Mouse (Mus musculus): ENCODE measurements around the gene Bmp6.
A peak's percentile ranks its signal among the peaks of the same experiment; 100 is the strongest.

Bmp6 gene

DNA sequence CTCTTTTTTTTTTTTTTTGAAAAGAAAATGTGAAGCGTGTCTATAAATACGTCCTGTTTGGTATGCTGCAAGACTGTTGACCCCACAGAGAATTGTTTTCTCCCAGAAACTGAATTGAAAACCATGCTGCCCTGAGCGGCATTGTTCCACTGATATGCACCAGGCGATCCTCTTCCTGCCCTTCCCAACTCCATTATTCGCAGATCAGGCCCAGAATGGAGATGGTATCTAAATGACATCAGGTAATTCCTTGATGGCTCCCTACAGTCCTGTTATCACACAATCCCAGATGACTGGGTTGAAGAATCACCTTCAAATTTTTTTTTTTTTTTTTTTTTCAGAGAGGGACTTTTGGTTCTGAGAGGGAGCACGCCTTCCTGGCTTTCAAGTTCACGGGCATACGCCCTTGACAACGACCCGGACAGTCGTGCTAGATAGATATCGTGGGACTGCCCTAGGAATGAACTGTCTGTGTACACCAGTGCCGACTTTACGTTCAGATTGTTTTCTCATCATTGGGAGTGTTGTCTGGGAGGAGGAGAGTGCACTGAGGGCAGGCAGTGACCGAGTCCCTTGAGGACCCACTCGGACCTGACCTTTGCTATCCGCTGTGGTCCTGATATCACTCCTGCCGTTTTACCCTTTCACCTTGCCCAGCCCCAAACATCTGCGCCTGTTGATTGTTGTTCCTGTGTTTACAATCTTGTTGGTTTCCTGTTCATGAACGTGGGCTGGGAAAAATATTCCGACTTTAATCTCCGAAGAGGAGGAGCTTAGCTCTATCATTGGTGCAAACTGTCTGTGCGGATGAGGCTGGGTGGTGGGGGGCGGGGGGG lies 8.7 kb downstream of the Bmp6 start:
- DNase-seq (ENCODE audit: low read depth, low spot score) = peak; percentile 38

GRCm38 (mm10) chr13:38354284-38354683 lies 9.4 kb downstream of the Bmp6 start:
- DNase-seq (ENCODE audit: low read depth, low spot score) = no peak

GRCm38 (mm10) chr13:38359045-38359444 lies 14.1 kb downstream of the Bmp6 start:
- no peak for DNase-seq (ENCODE audit: low read depth, low spot score)

DNA sequence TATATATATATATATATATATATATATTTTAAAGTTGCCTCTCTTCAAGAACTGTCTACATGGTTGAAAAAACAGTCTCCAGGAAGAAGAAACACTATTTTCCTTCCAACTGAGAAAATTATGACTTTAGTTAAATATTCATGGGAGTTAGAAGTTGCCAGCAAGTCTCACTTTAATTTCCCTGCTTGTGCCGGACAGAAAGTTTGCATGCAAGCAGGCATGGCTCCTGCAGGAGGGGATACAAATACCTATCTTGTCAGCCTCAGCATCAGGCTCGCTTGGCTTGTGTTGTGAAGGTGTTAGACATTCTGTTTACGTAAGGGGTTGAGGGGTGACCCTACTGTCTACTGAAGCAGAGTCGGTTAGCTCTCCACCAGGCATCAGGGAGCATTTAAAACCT lies 17.8 kb downstream of the Bmp6 start:
- no peak for DNase-seq (ENCODE audit: low read depth, low spot score)

DNA sequence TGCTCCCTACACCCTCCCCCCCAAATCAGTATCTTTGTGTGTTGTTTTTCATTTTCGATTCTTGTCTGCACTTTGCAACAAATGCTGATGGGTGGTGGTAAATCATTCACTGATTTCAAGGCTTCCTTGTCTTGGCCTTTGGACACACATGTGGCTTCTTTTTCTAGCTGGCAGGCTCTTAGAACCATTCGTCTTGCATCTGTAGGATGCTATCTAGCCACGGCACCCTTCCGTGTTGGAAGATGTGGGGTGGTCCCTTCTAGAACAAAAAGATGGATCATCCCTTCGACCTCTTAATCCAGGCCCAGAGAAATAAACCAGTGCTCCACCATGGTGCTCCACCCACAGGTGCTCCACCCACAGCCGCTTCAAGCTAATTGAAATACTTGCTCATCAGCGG lies 19.0 kb downstream of the Bmp6 start:
- no peak for DNase-seq (ENCODE audit: low read depth, low spot score)

GRCm38 (mm10) chr13:38369624-38370023 lies 24.7 kb downstream of the Bmp6 start:
- DNase-seq (ENCODE audit: low read depth, low spot score) = no peak

DNA sequence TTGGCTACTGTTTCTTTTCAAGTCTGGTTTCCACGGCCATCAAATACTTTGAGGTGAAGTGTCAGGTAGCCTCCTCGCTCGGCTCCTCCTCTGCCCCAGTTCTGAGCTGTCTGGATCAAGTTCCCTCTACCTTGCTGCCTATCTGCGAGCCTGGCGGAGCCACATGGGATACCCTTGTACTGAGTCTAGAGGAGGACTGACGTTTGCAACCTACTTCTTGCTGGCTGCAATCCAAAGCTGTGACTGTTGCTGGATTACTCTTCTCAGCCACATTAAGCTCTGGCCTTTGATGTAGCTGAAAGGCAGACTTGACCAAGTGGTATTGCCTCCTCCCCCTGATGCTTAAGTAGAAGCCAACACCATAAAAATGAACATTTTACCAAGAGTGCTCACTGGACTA lies 31.2 kb downstream of the Bmp6 start:
- DNase-seq (ENCODE audit: low read depth, low spot score) = no peak

- DNase-seq (ENCODE audit: low read depth, low spot score) = no peak
Observed at GRCm38 (mm10) chr13:38377355-38377754, 32.4 kb downstream of the Bmp6 start.

DNA sequence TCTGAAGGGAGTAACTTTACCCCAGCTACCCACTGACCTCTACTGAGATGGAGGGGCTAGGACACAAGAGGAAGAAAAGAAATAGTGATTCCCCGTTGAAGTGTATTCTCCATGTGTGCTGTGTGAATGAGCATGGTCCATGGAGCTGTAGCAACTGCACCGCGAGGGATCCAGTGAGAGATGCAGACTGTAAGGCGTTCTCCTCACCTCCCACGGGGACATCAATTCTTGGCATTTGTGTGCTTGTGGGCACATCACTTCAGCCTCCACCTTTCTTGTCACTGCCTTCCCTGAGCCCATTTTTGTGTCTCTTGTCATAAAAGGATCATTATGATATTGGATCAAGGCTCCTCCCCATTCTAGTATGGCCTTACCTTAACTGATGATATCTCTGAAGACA lies 34.9 kb downstream of the Bmp6 start:
- no peak for DNase-seq (ENCODE audit: low read depth, low spot score)

DNA sequence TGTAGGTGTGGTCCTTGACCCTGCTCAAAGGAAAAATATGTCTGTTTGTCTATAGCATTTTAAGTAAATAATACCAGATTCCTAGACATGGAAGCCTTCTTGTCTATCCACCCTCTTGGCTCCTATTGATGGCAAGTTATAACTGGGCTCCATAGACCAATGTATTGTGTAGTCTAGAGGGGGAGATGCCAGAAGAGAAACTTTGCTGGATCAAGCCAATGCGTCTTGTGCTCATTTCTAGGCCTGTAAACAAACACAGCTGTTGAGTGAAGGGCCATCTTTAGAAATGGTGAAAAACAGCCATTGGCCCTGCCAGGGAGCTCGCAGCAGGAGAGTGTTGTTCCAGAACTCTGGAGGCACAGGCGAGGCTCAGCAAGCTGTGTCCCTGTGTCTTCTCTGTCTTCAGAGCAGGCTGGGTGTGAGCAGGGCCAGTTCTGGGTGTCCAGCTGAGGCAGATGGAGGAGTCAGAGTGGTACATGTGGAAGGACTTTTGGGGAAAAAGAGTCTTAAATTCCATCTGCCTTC lies 41.2 kb downstream of the Bmp6 start:
- no peak for DNase-seq (ENCODE audit: low read depth, low spot score)

GRCm38 (mm10) chr13:38387453-38388040 lies 42.6 kb downstream of the Bmp6 start:
- no peak for DNase-seq (ENCODE audit: low read depth, low spot score)

- DNase-seq (ENCODE audit: low read depth, low spot score) = no peak
Observed at GRCm38 (mm10) chr13:38393444-38393843, 48.5 kb downstream of the Bmp6 start.

DNA sequence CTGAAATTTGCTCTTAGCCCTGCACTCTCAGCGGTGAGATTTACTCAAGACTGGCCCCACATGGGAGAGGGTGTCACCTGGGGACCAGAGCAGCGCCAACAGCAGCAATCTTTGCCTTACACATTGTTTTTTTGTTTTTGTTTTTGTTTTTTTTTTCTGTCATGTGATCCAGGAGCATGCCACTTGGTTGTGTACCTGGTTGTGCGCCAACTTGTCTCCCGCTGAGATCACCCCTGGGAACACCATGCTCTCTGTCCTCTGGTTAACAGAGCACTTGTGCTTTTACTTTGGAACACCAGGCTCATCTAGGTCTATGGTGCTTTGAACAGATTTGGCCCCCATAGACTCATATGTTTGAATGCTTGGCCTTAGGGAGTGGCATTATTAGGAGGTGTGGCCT lies 50.1 kb downstream of the Bmp6 start:
- DNase-seq (ENCODE audit: low read depth, low spot score) = no peak

GRCm38 (mm10) chr13:38397007-38397545 lies 52.2 kb downstream of the Bmp6 start:
- no peak for DNase-seq (ENCODE audit: low read depth, low spot score)

- DNase-seq (ENCODE audit: low read depth, low spot score) = no peak
Observed at GRCm38 (mm10) chr13:38398658-38399057, 53.8 kb downstream of the Bmp6 start.

DNA sequence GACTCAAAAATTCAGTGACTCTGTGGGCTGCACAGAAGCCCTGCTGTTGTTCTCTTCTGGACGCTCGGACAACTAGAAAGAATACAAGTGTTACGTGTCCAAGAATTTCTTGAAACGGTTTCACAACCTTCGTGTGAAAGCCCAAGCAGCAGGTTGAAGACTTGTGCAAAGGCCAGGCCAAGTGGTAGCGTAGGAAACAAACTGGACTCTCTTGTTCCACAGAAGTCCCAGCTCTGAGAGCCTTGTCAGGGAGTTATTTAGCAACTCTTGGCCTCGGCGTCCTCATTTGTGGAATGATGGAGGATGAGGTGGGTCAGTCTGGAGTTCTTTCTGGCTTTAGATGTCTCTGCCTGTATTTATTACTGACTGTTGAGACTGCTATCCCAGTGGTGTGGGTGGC lies 55.8 kb downstream of the Bmp6 start:
- DNase-seq (ENCODE audit: low read depth, low spot score) = no peak

GRCm38 (mm10) chr13:38407611-38408315 lies 62.9 kb downstream of the Bmp6 start:
- peak; percentile 34 for DNase-seq (ENCODE audit: low read depth, low spot score)

GRCm38 (mm10) chr13:38408636-38409035 lies 63.7 kb downstream of the Bmp6 start:
- no peak for DNase-seq (ENCODE audit: low read depth, low spot score)

DNA sequence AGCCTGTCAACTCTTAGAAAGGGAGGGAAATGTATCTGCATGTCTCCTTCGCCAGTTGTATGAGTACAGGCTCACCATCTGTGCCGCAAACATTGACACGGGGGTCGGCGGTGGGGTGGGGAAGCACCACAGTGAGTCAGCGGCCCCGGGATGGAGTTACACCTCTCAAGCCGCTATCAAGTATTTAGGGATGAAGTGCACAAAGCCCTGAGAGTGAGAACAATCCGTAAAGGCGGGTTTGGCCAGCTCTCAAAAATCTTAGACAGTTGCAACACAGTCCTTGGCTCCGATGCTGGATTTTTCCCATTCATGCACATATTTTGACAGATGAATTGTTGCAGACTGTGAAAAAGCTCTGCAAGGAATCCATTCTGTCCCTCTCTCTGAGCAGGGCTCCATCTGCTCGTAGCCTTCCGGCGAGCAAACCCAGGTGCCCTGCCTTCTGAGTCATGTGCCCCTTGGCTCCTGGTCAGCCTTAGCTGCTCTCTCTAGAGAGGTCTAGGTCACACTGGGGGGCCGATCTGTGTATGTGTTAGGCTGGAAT lies 65.5 kb downstream of the Bmp6 start:
- no peak for DNase-seq (ENCODE audit: low read depth, low spot score)

DNA sequence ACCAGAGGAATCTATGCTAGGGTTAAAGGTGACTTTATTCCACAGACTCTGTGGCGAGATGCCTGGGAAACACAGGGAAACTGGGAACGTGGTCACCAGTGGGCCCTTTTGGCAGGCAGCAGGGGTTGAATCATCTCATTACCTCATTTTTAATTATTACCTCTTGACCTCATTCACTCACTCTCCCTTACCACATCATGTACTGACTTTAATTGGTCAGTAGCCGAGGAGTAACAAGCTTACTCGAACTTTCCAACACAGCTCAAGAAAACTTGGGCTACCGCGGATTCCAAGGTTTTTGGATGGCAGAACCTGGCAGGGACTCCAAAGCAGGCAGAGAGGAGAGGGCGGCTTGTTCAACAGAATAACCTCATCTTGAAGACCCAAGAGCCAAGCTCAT lies 74.9 kb downstream of the Bmp6 start:
- no peak for DNase-seq (ENCODE audit: low read depth, low spot score)

- DNase-seq (ENCODE audit: low read depth, low spot score) = no peak
Observed at GRCm38 (mm10) chr13:38422491-38422890, 77.6 kb downstream of the Bmp6 start.

DNA sequence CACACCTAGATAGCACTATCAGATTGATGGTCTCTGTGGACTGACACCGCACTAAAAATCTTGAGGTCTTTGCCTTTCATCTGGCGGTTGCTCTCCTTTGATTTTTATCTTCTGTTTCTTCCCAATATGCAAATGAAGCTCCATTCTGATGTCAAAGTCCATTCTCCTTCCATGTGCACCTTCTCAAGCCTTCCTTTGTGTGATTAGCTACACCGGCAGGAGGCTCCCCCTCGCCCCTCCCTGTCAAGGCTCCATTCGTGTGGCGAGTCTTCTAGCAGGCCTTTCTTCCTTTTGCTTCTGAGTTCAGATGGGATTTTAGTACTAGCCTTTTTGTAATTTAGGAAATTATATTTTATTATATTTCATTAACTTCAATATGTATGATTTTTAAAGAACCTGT lies 80.4 kb downstream of the Bmp6 start:
- no peak for DNase-seq (ENCODE audit: low read depth, low spot score)
